Mouse (Mus musculus): ENCODE data around the gene Nsmce4a.

DNA sequence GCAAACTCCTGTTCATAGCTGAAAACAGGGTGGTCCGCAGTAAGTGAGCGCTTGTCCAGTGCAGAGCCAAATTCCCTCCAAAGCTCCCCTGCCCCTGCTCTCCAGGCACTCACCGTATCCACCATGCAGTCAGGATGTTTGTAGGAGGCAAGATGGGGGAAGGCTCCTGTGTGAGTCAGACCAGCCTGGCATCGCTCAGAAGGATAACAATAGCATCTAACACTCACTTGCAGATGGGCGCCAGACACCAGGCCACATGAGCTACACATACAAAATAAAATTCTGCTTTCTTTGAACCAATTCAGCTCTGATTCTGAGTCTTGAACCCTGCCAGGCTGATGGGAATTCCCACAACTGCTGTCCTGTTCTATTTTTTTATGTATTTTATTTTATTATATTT is 30.6 kb upstream of the Nsmce4a start:
- TF ChIP-seq CTCF (conservative IDR thresholded peaks at IDR 0.05; ENCODE audit: insufficient read depth, insufficient read length, low read depth, low read length) (no peak), POLR2A (IDR thresholded peaks at IDR 0.05; ENCODE audit: low read depth, low read length) (no peak)

All from kidney, adult 2 months (tissue).